Mouse (Mus musculus) G1E (cell line): ENCODE data around the gene Clrn1.

ENCODE experiments used
- CTCF ChIP-seq: IDR thresholded peaks from 2 replicates; pipeline ENCODE4 v1.5.1; 2012; ENCODE audit warnings: low read depth, low read length, inconsistent platforms, mixed read lengths
- GATA1 ChIP-seq: IDR thresholded peaks from 2 replicates; pipeline ENCODE4 v1.6.1; 2012; ENCODE audit warnings: borderline replicate concordance, low read length, inconsistent platforms, mixed read lengths
- GATA2 ChIP-seq: IDR thresholded peaks from 2 replicates; pipeline ENCODE4 v1.6.1; 2012; ENCODE audit warnings: low read depth, low read length, inconsistent platforms, borderline replicate concordance
- TAL1 ChIP-seq: conservative IDR thresholded peaks from 2 replicates; pipeline ENCODE4 v1.6.1; 2012; ENCODE audit warnings: low read depth, low read length, inconsistent platforms, mixed read lengths

- TF ChIP-seq CTCF (no peak), TAL1 (no peak), GATA1 (no peak), GATA2 (no peak)
These were observed 3.1 kb upstream of the Clrn1 start for GRCm38 (mm10) chr3:58888131-58888715.
